Mouse (Mus musculus) liver, adult 2 months (tissue): Measurements from ENCODE around the gene Adgre4. TPM values are rescaled to one million over a fixed set of nuclear protein-coding genes. Genes with fewer than 3 reads are reported as not detected.
"Not testable (repeated sequence)": the region's sequence is repeated elsewhere in the genome, so short reads cannot be mapped to it uniquely, and the experiment has no call there.

Experiments used
- DNase-seq: peaks from one replicate; pipeline ENCODE4 v3.0.0-alpha.2; 2011; ENCODE audit warnings: low read depth, low spot score; ENCODE audit errors: extremely low read depth
- H3K27ac ChIP-seq: fragments of 200-500 bp; replicated peaks from 2 replicates; pipeline ENCODE4 v1.5.1; 2012; ENCODE audit warnings: low read depth, mild to moderate bottlenecking, control low read depth, inconsistent platforms, low read length; ENCODE audit not compliant: insufficient read depth
- H3K27me3 ChIP-seq: fragments of 200-500 bp; 2 replicates; pipeline ENCODE4 v1.6.1; 2012; ENCODE audit warnings: mild to moderate bottlenecking, moderate library complexity, low read length, inconsistent platforms; ENCODE audit not compliant: control insufficient read depth, insufficient read depth
- H3K36me3 ChIP-seq: fragments of 200-500 bp; 2 replicates; pipeline ENCODE4 v1.6.1; 2012; ENCODE audit warnings: low read length, inconsistent platforms; ENCODE audit not compliant: control insufficient read depth, insufficient read depth
- H3K4me1 ChIP-seq: fragments of 200-500 bp; 2 replicates; pipeline ENCODE4 v1.6.1; 2011; ENCODE audit warnings: low read length; ENCODE audit not compliant: control insufficient read depth, insufficient read depth
- H3K4me3 ChIP-seq: fragments of 200-500 bp; 2 replicates; pipeline ENCODE4 v1.5.1; 2011; ENCODE audit warnings: low read depth, mild to moderate bottlenecking, control low read depth, low read length, moderate library complexity; ENCODE audit not compliant: insufficient read depth
- H3K79me2 ChIP-seq: fragments of 200-500 bp; 2 replicates; pipeline ENCODE4 v1.6.1; 2012; ENCODE audit warnings: inconsistent platforms, mild to moderate bottlenecking, low read length, moderate library complexity; ENCODE audit not compliant: control insufficient read depth, insufficient read depth
- H3K9ac ChIP-seq: fragments of 200-500 bp; 2 replicates; pipeline ENCODE4 v1.6.1; 2012; ENCODE audit warnings: low read depth, mild to moderate bottlenecking, control low read depth, inconsistent platforms, low read length
- CTCF ChIP-seq: fragments of 200-500 bp; IDR thresholded peaks from 2 replicates; pipeline ENCODE4 v1.5.1; 2011; ENCODE audit warnings: low read depth, low read length, control low read depth
- POLR2A ChIP-seq: fragments of 200-500 bp; IDR thresholded peaks from 2 replicates; pipeline ENCODE4 v1.6.1; 2011; ENCODE audit warnings: low read length, control low read depth; ENCODE audit not compliant: insufficient read depth; ENCODE audit errors: extremely low read depth
- WGBS: fragments of 180-500 bp; shearing (Covaris S2); methylation state at CpG from one replicate; pipeline ENCODE4 v1.1.7; 2018; 5-methylcytosine and 5-hydroxymethylcytosine counted together
- polyA plus RNA-seq: library from polyadenylated mRNA; depleted of rRNA; stranded (reverse); fragments of >200 nt; gene quantifications from 2 replicates; pipeline ENCODE4 v1.2.3, GENCODE M21; 2012
- total RNA-seq: library from RNA; depleted of rRNA; stranded (reverse); fragments of >200 nt; gene quantifications from 2 replicates; pipeline ENCODE4 v1.2.3, GENCODE M21; 2014

Adgre4 gene
- total and polyA plus RNA-seq, 2 experiments, result 2.4 to 8.2 TPM

DNA sequence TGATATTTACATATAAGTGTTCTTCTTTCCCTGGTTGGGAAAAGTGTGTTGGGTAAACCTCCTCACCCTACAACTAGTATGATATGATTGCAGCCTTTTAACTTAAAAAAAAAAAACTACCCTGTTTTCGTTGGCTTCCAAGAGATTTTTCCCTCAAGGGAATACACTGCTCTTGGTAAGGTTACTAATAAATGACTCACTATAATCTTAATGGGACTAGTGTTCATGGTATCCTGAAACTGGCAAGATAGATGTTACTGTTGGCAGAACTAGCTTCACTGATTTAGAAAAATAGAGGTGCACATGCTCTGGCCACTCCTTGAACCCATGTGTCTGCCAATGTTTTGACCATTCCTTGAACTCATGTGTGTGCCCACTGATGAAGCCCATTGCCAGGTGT, 71.8 kb downstream of the Adgre4 start:
- WGBS, result 59% methylated on average over 1 of the region's 1 CpGs
- no peaks in the 10 kb centered on the region for H3K4me1 ChIP-seq
- TF ChIP-seq CTCF, result no peak
- TF ChIP-seq POLR2A, result no peak

DNA sequence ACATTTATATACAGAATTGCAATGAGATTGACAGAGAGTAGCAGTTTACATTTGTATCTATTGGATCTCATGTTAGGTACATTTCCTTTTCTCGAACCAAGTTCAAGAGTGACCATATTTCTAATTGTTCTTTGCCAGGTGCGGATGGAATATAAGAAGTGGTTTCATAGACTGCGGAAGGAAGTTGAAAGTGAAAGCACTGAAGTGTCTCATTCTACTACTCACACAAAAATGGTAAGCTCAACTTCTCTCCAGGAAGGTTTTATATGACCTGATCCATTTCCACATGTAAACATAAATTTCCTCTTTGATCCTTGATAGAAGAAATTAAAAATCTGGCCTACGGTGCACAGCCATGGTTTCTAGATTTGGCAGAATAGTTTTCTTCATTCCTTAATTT, 93.3 kb downstream of the Adgre4 start:
- 84% methylated on average over 4 of the region's 4 CpGs for WGBS
- Histone ChIP-seq H3K4me1 (no peaks in the 10 kb centered on the region), H3K4me3 (no peak overlapping the region), H3K79me2 (no peaks in the 10 kb centered on the region), H3K9ac (no peak overlapping the region), H3K27ac (no peak overlapping the region), H3K36me3 (no peaks in the 10 kb centered on the region), H3K27me3 (no peaks in the 10 kb centered on the region)
- DNase-seq, result no peak
- TF ChIP-seq CTCF (no peak), POLR2A (no peak)

More for the DNA sequence above, 71.8 kb downstream of the Adgre4 start:
- H3K36me3 ChIP-seq, result no peaks in the 10 kb centered on the region
- no peak overlapping the region for H3K4me3 ChIP-seq
- H3K27ac ChIP-seq, result no peak overlapping the region
- H3K9ac ChIP-seq, result no peak overlapping the region
- no peak for DNase-seq
- no peaks in the 10 kb centered on the region for H3K27me3 ChIP-seq
- no peaks in the 10 kb centered on the region for H3K79me2 ChIP-seq

DNA sequence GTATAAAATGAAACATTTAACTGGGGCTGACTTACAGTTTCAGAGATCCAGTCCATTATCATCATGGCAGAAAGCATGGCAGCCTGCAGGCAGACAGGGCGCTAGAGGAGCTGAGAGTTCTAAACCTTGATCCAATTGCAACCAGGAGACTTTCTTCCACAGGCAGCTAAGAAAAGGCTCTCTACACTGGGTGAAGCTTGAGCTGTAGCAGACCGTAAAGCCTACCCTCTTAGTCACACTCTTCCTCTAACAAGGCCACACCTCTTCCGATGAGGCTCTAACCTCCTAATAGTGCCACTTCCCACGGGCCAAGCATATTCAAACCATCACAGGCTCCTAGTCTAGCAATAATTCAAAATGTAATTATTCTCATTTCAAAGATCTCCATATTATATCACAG, 127.4 kb downstream of the Adgre4 start:
- Histone ChIP-seq H3K4me3 (no peak overlapping the region), H3K27ac (no peak overlapping the region), H3K4me1 (peaks cover 2% of the 10 kb centered on the region), H3K79me2 (peaks cover 9% of the 10 kb centered on the region), H3K9ac (no peak overlapping the region), H3K36me3 (no peaks in the 10 kb centered on the region; the same call in 1 of the 2 replicates), H3K27me3 (no peaks in the 10 kb centered on the region)
- 86% methylated on average over 4 of the region's 4 CpGs for WGBS
- DNase-seq, result no peak
- TF ChIP-seq CTCF, result no peak
- no peak for TF ChIP-seq POLR2A

DNA sequence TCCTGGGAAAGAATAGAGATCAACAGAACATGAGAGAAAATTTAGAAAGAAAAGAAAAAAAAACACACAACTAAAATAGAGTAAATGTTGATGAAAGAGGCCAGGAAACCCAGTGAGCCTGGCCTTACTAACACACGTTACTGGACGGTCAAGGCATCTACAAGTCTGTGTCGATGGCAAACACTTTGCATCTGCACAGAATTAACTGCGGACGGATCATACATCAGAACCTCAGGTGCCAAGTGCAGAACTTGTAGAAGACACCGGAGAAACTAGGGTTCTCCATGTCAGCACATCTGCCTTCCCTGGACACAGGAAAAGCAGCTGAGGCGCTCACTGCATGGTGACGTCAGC, 128.5 kb downstream of the Adgre4 start:
- Histone ChIP-seq H3K9ac (peak overlapping the region; percentile 89), H3K4me3 (peak overlapping the region; percentile 84), H3K27ac (peak overlapping the region; percentile 84)
- not testable (repeated sequence) for H3K4me1 ChIP-seq, H3K27me3 ChIP-seq, H3K79me2 ChIP-seq, H3K36me3 ChIP-seq
- peak; percentile 48 for DNase-seq
- WGBS, result under 1% methylated on average over 8 of the region's 8 CpGs

DNA sequence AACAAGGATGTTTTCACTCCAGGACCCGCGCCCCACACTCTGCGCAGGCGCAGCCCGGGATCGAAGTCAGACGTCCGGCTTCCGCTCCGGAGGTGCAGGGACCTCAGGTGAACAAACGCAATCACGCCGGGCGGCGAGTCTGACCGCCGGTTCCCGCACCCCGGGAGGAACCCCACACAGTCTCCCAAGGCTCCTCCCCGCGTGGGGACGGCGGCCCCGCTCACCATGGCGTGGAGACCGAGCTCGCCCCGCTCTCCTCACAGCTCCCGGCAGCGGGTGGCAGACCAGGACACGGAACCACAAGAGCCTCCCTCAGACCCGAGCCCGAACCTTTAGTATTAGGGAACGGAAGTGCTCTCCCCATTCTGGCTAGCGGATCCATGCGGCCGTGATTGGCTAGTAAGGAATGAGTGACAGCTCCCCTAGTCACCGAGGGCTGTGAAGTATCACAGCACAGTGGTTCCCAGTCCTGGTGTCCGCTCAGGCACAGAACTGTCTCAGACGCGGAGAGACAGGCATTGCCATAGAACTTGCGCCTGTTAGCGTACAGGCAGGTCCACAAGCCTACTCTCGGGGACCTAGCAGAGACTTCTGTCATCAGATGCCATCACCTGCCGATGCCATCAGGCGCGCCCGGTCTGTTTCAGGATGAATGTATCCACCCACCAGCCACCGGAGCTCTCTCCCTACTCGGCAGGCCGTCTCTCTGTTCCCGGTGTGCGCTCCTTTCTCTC, 129.0 kb downstream of the Adgre4 start, which contains the start of gene Zfp119a:
Gene Zfp119a (minus strand): TSS at position 295 of the 734 bp plus-strand sequence.
- peak; percentile 88 for DNase-seq
- H3K27me3 ChIP-seq, H3K36me3 ChIP-seq, H3K4me1 ChIP-seq, H3K79me2 ChIP-seq: not testable (repeated sequence)
- Histone ChIP-seq H3K4me3 (peak within 1 kb of the TSS; percentile 84), H3K9ac (peak within 1 kb of the TSS; percentile 89), H3K27ac (peak within 1 kb of the TSS; percentile 84)
- TF ChIP-seq POLR2A, result peak; percentile 84
- WGBS, result under 1% methylated on average over 46 of the region's 53 CpGs

DNA sequence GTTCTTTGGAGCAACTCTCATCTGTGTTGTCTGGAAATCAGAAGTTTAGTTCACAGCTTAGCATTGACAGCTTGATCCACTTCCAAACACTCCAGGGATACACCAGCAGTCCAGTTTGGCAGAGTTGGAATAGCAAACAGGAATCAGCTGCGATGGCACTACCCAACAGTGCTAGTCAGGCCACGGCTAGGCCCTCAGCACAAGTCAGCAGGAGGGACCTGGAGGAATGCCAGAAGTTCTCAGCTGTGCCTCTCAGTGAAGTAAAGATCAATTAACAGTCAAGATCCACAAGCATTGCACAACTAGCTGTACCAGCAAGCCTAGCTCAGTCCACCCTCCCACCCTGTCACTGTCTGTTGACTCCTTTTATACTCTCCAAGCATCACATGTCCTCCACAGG, 133.8 kb downstream of the Adgre4 start:
- H3K9ac ChIP-seq, result no peak overlapping the region
- TF ChIP-seq POLR2A, result no peak
- no peak overlapping the region for H3K27ac ChIP-seq
- no peaks in the 10 kb centered on the region for H3K27me3 ChIP-seq
- H3K4me3 ChIP-seq, result no peak overlapping the region
- H3K4me1 ChIP-seq, result no peaks in the 10 kb centered on the region; the same call in 1 of the 2 replicates
- DNase-seq, result peak; percentile 76
- 15% methylated on average over 2 of the region's 2 CpGs for WGBS
- H3K79me2 ChIP-seq, result no peaks in the 10 kb centered on the region
- no peaks in the 10 kb centered on the region for H3K36me3 ChIP-seq
